Mouse (Mus musculus) fat pad, adult 2 months (tissue): ENCODE data around the gene Gm20388.

Experiments used
- DNase-seq: peaks from one replicate; pipeline ENCODE4 v3.0.0-alpha.2; 2011; ENCODE audit warnings: low read depth, low spot score; ENCODE audit errors: extremely low read depth

The Gm20388 gene

GRCm38 (mm10) chr8:120225421-120226151 lies 314.9 kb downstream of the Gm20388 start:
- no peak for DNase-seq

- no peak for DNase-seq
These were observed 316.3 kb downstream of the Gm20388 start for GRCm38 (mm10) chr8:120226700-120227577.

GRCm38 (mm10) chr8:120227578-120227876 lies 316.9 kb downstream of the Gm20388 start:
- DNase-seq, result no peak

DNA sequence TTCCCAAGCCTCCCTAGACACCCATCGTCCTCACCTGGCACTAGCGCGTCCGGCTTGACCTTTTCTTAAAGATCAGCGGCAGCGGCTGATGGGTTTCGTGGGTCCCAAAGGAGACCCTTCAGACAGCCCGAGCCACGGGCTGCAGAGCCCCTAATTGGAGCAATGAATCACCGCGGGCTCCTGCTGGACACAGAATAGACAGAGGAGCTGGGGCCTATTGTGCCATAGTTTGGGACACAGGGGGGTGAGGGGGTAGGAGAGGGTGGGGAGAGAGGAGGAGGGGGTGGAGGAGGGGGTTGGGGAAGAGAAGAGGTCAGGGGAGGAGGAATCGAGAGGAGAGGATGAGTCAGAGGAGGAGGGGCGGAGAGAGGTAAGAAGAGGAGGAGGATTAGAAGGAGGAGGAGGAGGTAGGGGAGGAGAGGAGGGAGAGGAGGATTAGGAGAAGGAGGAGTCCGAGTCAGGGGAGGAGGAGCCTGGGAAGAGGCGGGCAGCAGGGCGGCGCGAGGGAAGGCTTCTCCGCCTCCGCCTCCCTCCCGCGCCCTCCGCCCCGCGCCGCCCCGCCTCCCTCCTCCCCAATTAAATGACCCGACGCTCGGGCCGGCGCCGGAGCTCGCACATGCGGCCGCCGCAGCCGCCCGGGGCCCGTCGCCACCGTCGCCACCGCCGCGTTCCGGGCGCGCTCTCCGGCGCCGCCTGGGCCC lies 317.4 kb downstream of the Gm20388 start, which contains the start of gene Gse1:
Gene Gse1, plus strand, starts transcription at position 566 of the 701 bp plus-strand sequence.
- peak; percentile 36 for DNase-seq

DNA sequence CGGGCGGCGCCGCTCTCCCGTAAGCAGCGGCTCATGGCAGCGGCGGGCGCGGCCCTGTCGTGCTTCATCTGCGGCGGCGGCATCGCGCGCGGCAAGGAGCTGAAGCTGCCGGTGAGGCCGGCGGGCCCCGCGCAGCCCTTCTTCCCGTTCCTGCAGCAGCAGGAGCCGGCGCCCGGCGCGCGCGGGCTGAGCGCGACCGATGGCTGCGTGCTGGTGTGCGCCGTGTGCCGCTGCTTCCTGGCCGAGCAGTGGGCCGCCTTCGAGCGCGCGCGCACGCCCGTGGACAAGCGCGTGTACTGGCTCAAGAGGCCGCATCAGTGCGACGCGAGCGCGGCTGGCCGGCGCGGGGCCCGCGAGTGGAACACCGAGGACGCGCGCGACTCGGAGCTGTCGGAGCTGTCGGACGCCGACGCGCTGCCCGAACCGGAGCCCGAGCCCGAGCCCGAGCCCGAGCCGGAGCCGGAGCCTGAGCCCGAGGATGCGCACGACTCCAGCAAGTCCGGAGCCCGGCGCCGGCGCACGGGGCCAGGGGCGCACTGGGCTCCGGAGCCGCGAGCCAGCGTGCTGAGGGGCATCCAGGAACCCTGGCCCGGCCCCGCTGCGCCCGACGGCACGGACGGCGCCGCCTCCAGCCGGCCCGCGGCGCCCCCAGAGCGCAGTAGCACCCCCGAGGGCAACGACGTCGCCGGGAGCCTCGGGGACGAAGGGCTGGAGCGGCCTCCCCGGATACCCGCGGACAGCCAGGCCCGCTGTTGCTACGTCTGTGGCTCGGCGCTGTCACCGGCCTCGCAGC lies 318.3 kb downstream of the Gm20388 start:
- DNase-seq, result no peak

- no peak for DNase-seq
These were observed 318.9 kb downstream of the Gm20388 start for GRCm38 (mm10) chr8:120229574-120229916.

DNA sequence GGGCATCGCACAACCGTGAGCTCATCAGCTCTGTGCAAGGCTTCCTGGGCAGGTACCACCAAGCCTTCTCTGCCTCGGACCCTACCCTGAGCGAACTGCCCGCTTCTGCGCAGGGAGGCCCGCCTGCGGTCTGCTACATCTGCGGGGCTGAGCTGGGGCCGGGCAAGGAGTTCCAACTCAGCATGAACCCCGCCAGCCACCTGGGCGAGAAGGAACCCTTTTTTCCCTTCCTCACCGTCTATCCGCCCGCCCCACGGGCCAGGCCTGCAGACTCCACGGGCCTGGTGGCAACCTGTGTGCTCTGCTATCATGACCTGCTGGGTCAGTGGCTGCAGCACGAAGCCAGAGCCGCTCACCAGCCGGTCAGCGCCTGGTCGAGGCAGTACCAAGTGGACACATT lies 319.4 kb downstream of the Gm20388 start:
- no peak for DNase-seq

DNA sequence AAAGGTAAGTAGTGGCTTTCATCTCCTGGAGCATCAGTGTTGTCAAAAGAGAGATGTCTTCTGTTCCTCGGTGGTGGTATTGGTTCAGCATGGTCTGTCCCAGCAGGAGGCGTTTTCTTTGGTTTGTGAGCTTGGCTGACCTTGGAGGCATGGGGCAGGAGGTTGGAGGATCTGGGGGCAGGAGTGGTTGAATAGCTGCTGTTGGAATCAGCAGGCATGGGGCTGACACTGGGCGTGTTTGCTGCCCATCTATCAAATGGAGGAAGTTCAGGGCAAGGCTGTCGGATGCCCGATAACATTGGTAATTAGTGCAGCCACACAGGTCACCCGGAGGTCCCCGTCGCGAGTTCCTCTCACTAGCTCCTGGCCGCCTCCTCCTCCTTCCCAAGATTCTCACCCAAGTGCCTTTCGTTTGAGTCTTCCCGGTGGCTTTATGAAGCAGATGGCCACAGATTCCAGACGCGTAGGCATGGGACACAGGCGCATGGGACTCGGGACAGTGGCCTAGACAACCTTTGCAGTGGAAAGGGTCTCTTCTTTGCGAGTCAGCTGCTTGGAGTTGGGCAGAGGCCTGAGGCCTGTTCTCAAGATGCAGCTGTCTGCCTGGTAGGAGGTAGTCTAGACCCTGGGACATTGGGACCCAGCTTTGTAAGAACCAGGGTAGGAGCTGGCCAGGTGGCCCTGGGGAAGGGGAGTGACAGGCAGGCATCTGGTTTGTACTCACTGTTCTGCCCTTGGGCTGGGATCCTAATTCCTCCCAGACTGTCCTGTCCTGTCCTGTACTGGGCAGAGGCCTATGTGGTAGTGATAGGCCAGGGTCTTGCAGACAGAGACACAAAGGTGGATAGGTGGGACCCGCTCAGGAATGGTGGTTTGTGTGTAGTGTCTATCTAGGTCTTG lies 320.3 kb downstream of the Gm20388 start:
- no peak for DNase-seq

- DNase-seq, result no peak
These were observed 321.2 kb downstream of the Gm20388 start for GRCm38 (mm10) chr8:120231870-120232269.

- no peak for DNase-seq
These were observed 321.8 kb downstream of the Gm20388 start for GRCm38 (mm10) chr8:120232398-120232797.

DNA sequence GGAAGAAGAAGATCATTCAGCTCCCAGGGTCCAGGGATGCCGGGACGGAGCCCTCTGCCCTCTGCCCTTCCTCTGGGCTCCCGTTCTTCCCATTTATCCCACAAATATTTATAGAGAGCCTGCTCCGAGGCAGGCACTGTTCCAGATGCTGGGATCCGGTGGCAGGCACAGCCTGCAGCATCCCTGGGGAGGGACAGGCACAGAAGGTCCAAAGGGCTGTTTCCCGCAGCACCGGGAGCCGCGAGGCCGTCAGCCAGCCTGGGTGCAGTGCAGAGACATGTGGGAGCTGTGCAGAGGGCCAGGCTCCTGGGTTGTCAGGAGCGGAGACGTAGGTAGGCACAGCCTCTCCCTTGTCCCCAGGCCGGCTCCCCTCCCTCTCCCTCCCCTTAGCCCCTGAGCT lies 322.3 kb downstream of the Gm20388 start:
- no peak for DNase-seq

GRCm38 (mm10) chr8:120234457-120234856 lies 323.8 kb downstream of the Gm20388 start:
- DNase-seq, result no peak

GRCm38 (mm10) chr8:120234866-120235265 lies 324.2 kb downstream of the Gm20388 start:
- DNase-seq, result no peak

DNA sequence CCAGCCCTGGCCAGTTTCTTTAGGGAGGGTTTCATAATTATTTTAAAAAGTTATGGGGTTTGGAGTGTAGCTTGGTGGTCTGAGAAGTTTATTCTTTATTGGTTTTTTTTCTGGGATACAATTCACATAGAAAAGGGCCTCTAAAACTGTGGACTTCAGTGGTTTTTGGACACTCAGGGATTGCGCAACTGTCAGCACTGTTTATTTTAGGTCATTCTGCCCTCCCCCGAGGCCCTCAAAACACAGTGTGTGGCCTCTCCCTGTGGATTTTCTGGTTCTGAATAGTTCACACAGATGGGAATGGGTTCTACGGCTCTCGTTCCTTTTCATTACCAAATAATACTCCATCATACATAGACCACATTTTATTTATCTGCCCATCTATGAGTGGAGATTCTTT lies 332.6 kb downstream of the Gm20388 start:
- DNase-seq, result no peak

- DNase-seq, result no peak
These were observed 333.3 kb downstream of the Gm20388 start for GRCm38 (mm10) chr8:120243916-120244451.

DNA sequence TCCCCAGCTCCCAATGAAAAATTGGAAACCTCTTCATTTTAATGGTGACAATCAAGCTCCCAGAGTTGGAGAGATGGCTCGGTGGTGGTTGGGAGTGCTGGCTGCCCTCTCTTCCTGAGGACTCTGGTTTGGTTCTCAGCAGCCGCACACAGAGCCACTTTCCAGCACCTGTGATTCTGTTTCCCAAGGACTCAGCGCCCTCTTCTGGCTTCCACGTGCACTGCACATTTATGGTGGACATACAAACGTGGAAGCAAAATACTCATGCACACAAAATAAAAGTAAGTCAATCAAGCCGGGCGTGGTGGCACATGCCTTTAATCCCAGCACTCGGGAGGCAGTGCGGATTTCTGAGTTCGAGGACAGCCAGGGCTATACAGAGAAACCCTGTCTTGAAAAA lies 333.9 kb downstream of the Gm20388 start:
- DNase-seq, result no peak

GRCm38 (mm10) chr8:120247618-120248017 lies 337.0 kb downstream of the Gm20388 start:
- DNase-seq, result no peak

DNA sequence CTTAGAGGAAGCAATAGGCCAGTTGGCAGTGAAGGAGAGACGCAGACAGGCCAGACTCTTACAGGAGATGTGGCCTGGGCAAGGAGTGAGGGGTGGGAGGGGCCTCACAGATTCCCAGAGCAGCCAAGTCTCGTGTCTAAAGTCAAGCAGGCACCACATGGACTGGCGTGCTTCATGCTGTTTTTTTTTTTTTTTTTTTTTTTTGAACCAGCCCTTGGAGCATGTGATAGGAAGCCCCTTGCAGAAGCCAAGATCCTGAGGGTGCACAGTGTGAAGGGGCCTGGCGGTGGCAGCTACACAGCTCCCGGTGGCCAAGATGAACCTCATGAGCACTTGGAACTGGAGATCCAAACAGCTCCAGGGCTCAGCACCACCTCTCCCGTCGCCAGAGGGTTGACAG lies 337.4 kb downstream of the Gm20388 start:
- no peak for DNase-seq

- DNase-seq, result no peak
These were observed 337.8 kb downstream of the Gm20388 start for GRCm38 (mm10) chr8:120248451-120248850.
